Mouse (Mus musculus) brain, embryonic 14.5 days (tissue): ENCODE results near the gene Stk24. TPM values are rescaled to one million over a fixed set of nuclear protein-coding genes. Genes with fewer than 3 reads are reported as not detected.
A peak's percentile ranks its signal among the peaks of the same experiment; 100 is the strongest.

Experiments used
- DNase-seq: peaks from one replicate; pipeline ENCODE4 v3.0.0-alpha.2; 2011; ENCODE audit warnings: low read depth
- CTCF ChIP-seq: fragments of 200-500 bp; IDR thresholded peaks from 2 replicates; pipeline ENCODE4 v1.5.1; 2012; ENCODE audit warnings: inconsistent platforms, mild to moderate bottlenecking, moderate library complexity, borderline replicate concordance; ENCODE audit not compliant: insufficient read depth, insufficient read length; ENCODE audit errors: extremely low read depth
- POLR2A ChIP-seq: fragments of 200-500 bp; IDR thresholded peaks from 2 replicates; pipeline ENCODE4 v1.6.1; 2012; ENCODE audit warnings: mild to moderate bottlenecking, inconsistent platforms, borderline replicate concordance; ENCODE audit not compliant: poor library complexity, insufficient read depth, insufficient read length, severe bottlenecking; ENCODE audit errors: extremely low read depth
- polyA plus RNA-seq: library from polyadenylated mRNA; depleted of rRNA; stranded (reverse); fragments of >200 nt; gene quantifications from 2 replicates; pipeline ENCODE4 v1.2.3, GENCODE M21; 2012

Stk24 gene
- polyA plus RNA-seq, 1 experiment: 29.7 TPM

GRCm38 (mm10) chr14:121376566-121376965 lies 3.2 kb downstream of the Stk24 start:
- DNase-seq: no peak

DNA sequence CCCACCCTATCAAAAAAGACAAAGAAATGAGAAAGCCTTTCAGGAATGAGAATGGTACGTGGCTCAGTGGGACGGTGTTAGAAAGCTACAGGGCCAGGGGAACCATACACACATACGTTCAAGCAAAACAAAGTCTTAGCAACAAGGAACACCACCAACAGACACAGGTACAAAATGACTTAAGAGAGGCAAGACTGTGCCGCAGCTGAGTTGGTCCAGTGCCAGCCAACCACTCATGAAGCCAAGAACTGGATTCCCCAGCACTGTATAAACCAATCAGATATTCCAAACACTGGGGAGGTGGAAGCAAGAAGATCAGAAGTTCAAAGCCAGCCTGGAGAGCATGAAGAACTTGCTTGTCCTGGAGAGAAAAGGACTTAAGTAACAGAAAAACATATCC lies 5.9 kb downstream of the Stk24 start:
- TF ChIP-seq CTCF (no peak), POLR2A (no peak)
- DNase-seq: no peak

More at GRCm38 (mm10) chr14:121376566-121376965, 3.2 kb downstream of the Stk24 start:
- TF ChIP-seq POLR2A: no peak

DNA sequence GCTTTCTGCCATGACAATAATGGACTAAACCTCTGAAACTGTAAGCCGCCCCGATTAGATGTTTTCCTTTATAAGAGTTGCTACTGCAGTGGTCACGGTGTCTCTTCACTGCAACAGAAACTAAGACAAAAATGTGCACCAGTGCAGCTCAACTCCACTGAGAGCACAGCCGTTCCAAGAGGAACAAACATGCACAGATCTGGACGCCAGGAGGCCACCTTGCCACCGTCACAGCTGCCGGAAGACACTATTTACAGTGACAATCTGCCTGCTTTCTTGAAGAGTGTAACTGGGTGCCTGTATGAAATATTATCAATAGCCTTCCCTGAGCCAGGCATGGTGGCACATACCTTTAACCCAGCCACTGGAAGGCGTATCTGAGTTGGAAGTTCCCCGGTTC lies 6.8 kb downstream of the Stk24 start:
- DNase-seq: no peak
- TF ChIP-seq POLR2A: no peak
- no peak for TF ChIP-seq CTCF

DNA sequence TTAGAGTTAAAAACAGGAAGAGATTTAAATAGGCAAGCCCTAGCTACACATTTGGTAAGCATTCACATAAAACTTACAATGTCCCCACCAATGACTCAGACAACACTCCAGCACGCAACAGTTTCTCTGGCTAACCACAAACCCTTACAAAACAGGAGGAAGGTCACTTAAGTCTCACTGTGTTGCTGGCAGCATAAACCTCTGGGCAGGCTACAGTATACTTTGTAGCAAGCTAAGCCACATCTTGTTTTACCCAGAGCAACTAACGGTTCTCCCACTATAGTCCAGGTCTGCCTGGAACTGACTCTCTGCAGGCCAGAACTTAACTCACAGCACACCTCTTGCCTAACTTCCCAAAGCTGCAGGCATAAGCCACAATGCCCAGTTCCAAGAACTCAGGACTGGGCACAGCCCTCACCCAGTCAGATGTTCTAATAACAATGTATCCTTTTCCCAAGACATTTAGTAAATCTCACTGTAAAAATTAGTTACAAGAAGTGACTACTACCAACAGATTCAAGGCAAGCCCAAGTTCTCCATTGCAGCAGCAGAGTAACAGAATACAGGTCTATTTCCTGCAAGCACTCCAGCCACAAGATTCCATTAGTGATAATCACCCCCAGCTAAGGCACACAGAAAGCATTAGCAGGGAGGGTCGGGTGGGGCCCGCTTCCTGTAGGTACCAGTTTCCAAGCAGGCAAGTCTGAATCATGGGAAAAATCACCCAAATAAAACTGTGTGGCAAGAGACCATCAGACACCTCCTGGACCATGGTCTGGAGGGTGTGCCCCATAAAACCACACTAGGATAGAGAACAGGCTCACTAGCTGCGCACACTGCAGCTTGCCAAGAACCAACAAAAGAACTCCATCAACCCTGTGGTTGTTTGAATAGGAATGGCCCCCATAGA lies 7.6 kb downstream of the Stk24 start:
- TF ChIP-seq CTCF (no peak), POLR2A (no peak)

DNA sequence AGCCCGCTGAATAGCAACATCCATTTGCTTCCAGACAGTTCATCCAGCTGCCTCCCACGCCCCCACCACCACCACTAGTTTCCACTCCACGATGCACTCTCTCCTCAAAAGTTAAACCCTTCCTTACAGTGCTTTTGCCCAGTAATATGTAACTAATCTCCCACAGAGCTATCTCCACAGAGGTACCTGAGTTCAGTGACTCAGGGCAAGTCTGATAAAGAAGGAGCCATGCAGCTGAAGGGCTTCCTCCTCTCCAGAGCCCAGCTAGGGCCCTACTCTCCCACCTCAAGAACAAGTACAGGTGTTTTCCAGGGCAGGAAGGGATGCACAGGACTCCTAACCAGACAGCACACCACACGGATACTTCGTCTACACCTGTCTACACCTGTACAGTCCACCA lies 10.4 kb downstream of the Stk24 start:
- TF ChIP-seq CTCF (no peak), POLR2A (no peak)
- DNase-seq: no peak

More for the DNA sequence above, 7.6 kb downstream of the Stk24 start:
- DNase-seq: no peak

- no peak for DNase-seq
- no peak for TF ChIP-seq CTCF
Measured at GRCm38 (mm10) chr14:121368108-121368705, 11.6 kb downstream of the Stk24 start.

DNA sequence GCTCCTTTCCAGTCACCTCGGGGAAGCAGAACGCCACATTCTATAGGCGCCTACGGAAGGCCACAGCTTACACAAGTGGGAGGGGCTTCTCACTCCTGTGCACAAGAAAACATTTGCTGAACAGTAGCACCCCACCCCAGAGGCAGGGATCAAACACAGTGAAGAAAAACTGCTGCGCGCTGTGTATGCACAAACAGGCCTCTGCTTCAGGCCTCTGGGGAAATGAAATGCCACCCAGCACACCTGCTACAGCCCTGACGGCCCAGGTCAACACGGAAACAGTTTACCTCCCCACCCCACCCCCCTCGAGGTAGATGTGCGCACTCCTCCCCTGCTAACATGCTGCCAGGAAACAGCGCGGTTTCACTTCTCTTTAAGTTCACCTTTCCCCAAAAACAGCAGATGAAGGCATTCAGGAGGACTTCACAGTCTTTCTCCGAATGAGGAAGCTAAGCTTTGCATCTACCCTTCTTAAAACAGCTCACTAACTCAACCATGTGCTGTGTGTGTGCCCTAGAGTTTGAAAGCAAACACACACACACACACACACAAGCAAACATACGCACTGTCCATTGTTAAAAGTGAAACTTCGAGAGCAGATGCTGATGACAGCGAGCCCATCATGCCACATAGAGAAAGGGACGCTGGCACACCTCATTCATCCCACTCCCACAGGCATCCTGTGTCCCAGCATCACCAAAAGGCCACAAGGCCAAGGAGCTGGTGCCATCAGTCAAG lies 13.7 kb downstream of the Stk24 start:
- TF ChIP-seq POLR2A (no peak), CTCF (no peak)
- no peak for DNase-seq

DNA sequence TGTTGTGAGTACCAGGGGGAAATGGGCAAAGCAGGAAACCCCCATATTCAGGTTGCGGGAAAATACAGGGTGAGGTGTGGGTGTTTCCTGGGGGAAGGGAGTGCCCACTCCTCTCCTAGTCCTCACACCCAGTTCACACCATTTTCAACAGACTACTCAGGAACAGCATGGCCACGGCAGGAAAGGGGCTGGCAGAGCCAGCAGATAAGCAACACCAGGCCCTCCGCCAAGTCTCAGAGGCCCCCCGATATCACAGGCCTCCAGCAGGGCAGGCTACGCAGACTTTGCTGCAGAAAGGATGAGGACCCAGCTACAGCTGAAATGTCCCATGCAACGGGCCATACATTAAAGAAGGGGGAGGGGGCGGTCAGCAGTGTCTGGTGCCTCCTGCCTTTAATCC lies 14.4 kb downstream of the Stk24 start:
- peak; percentile 40 for DNase-seq
- TF ChIP-seq POLR2A (no peak), CTCF (no peak)

GRCm38 (mm10) chr14:121364282-121364681 lies 15.5 kb downstream of the Stk24 start:
- TF ChIP-seq POLR2A (no peak), CTCF (no peak)
- DNase-seq: no peak

GRCm38 (mm10) chr14:121361319-121362114 lies 18.3 kb downstream of the Stk24 start:
- TF ChIP-seq CTCF (no peak), POLR2A (no peak)
- no peak for DNase-seq

- DNase-seq: peak; percentile 31
- TF ChIP-seq POLR2A: no peak
- no peak for TF ChIP-seq CTCF
Measured at GRCm38 (mm10) chr14:121359850-121360249, 20.0 kb downstream of the Stk24 start.
